Mouse (Mus musculus) C2C12 (cell line): ENCODE data around the gene Nenf.

Source experiments
- CEBPB ChIP-seq: IDR thresholded peaks from one replicate; pipeline ENCODE4 v1.6.1; 2011; ENCODE audit warnings: low read depth, mild to moderate bottlenecking, control low read depth, moderate library complexity
- CTCF ChIP-seq: IDR thresholded peaks from one replicate; pipeline ENCODE4 v1.5.1; 2011; ENCODE audit not compliant: control insufficient read depth, insufficient read depth, insufficient read length

DNA sequence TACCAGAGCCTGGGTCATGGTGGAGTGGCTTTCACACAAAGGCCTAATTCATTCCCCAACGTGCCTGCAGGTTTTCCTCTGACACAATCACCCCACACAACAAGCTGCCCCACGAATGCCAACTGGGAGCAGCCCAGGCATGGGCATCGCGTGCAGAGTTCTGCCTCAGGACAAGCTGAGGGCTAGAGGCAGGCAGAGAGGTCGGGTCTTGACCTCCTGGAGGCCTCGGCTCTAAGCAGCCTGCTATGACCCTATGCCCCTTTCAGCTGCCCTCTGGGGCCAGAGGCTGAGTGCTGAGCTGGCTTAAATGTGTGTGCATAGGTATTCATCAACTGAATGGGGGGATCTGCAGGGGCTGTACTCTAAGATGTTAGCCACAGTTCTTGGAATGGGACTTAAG lies 56.1 kb downstream of the Nenf start:
- TF ChIP-seq CTCF (no peak), CEBPB (no peak)
